Mouse (Mus musculus) ES-E14 (cell line): ENCODE results near the gene Slc25a42.

ENCODE experiments used
- CHD2 ChIP-seq: IDR thresholded peaks from 2 replicates; pipeline ENCODE4 v1.6.1; 2014; ENCODE audit warnings: mild to moderate bottlenecking, low read depth, low read length, inconsistent platforms
- HCFC1 ChIP-seq: IDR thresholded peaks from 2 replicates; pipeline ENCODE4 v1.6.1; 2012; ENCODE audit warnings: low read length, inconsistent platforms, borderline replicate concordance; ENCODE audit not compliant: insufficient read depth
- MAFK ChIP-seq: IDR thresholded peaks from 2 replicates; pipeline ENCODE4 v1.6.1; 2014; ENCODE audit warnings: mild to moderate bottlenecking, low read depth, low read length, inconsistent platforms; ENCODE audit not compliant: insufficient read depth
- ZC3H11A ChIP-seq: IDR thresholded peaks from 2 replicates; pipeline ENCODE4 v1.6.1; 2012; ENCODE audit warnings: low read depth, mild to moderate bottlenecking, inconsistent platforms, low read length, borderline replicate concordance

DNA sequence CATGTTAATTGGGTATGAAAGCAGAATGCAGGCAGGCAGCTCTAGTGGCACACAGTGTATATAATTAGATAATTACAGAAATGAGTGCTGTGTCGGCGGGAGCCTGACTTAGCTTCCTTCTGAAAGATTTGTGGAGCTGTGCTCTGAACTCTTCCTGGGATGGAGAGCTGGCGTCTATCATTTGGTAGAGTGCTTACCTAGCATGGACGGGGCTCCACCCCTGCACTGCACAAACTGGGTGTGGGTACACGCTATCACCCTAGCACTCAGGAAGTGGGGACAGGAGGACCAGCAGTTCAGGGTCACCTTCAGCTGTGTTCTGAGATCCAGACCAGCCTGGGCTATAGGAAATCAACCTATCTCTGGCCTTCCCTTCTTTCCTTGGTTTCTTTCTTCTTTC lies 38.8 kb downstream of the Slc25a42 start:
- TF ChIP-seq CHD2, result no peak
- no peak for TF ChIP-seq ZC3H11A
- TF ChIP-seq HCFC1, result no peak
- no peak for TF ChIP-seq MAFK
